Mouse (Mus musculus) midbrain, embryonic 16.5 days (tissue): Measurements from ENCODE around the gene Rnf121. TPM values are rescaled to one million over a fixed set of nuclear protein-coding genes. Genes with fewer than 3 reads are reported as not detected.
A peak's percentile ranks its signal among the peaks of the same experiment; 100 is the strongest.

Experiments used
- ATAC-seq: fragments of 200-750 bp; cut with Nextera tagmentation; 2 replicates; pipeline ENCODE4 v1.8.0; 2017; ENCODE audit warnings: moderate TSS enrichment
- H3K27ac ChIP-seq: fragments of 300-500 bp; sonication (generic); 2 replicates; pipeline ENCODE4 v1.5.1; 2014; ENCODE audit warnings: mild to moderate bottlenecking, low read length, mixed read lengths
- H3K27me3 ChIP-seq: fragments of 300-500 bp; sonication (generic); 2 replicates; pipeline ENCODE4 v1.6.1; 2014; ENCODE audit warnings: low read depth, low read length, mixed read lengths; ENCODE audit not compliant: control insufficient read depth, insufficient read depth
- H3K36me3 ChIP-seq: fragments of 300-500 bp; sonication (generic); 2 replicates; pipeline ENCODE4 v1.6.1; 2014; ENCODE audit warnings: mild to moderate bottlenecking, low read length, moderate library complexity, mixed read lengths; ENCODE audit not compliant: control insufficient read depth, insufficient read depth
- H3K4me1 ChIP-seq: fragments of 300-500 bp; sonication (generic); 2 replicates; pipeline ENCODE4 v1.6.1; 2014; ENCODE audit warnings: mild to moderate bottlenecking, low read length, mixed read lengths; ENCODE audit not compliant: control insufficient read depth, insufficient read depth
- H3K4me2 ChIP-seq: fragments of 300-500 bp; sonication (generic); 2 replicates; pipeline ENCODE4 v1.6.1; 2014; ENCODE audit warnings: mild to moderate bottlenecking, low read length, mixed read lengths
- H3K4me3 ChIP-seq: fragments of 300-500 bp; sonication (generic); 2 replicates; pipeline ENCODE4 v1.5.1; 2014; ENCODE audit warnings: low read depth, mild to moderate bottlenecking, low read length, moderate library complexity, mixed read lengths
- H3K9ac ChIP-seq: fragments of 300-500 bp; sonication (generic); 2 replicates; pipeline ENCODE4 v1.6.1; 2014; ENCODE audit warnings: low read depth, low read length, mixed read lengths
- H3K9me3 ChIP-seq: fragments of 300-500 bp; sonication (generic); replicated peaks from 2 replicates; pipeline ENCODE4 v1.6.1; 2014; ENCODE audit warnings: mild to moderate bottlenecking, low read length, mixed read lengths; ENCODE audit not compliant: control insufficient read depth, poor library complexity, severe bottlenecking
- WGBS: fragments of 180-500 bp; shearing (Covaris S2); extraction: QIAGEN DNeasy Blood & Tissue Kit; methylation state at CpG from one replicate; pipeline ENCODE4 v1.1.7; 2014; 5-methylcytosine and 5-hydroxymethylcytosine counted together
- polyA plus RNA-seq: library from polyadenylated mRNA; unstranded; fragments of >200 nt; fragmentation: Nextera tagmentation; extraction: Ambion mirVana; gene quantifications from 2 replicates; pipeline ENCODE4 v1.2.1, GENCODE M21; 2015

The Rnf121 gene
- polyA plus RNA-seq, 1 experiment from 2014 or later, result 36.1 TPM

DNA sequence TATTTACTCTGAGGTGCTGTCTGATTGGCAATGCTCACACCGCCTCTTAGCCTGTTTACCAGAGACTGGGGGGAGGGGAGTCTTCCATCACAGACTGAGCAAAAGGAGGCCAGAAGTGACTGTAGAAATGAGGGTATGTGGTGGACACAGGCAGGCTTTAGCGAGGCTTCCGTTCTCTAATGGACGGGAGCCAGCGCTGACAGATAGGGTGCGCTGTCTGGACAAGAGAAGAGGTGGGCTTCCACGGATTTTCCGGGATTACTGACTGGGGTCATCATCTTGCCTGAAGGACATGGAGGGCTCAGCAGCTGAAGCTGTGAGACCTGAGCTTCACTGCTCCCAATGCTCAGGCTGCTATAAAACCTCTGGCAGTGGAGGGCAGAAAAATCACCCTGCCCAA is 37.0 kb upstream of the Rnf121 start:
- WGBS, result 42% methylated on average over 8 of the region's 8 CpGs
- no peak for ATAC-seq
- Histone ChIP-seq H3K4me2 (no peak overlapping the region), H3K4me1 (peaks cover 3% of the 10 kb centered on the region; the same call in 1 of the 2 replicates), H3K27ac (no peak overlapping the region), H3K9me3 (no peaks in the 10 kb centered on the region), H3K9ac (no peak overlapping the region), H3K4me3 (no peak overlapping the region), H3K27me3 (no peaks in the 10 kb centered on the region), H3K36me3 (no peaks in the 10 kb centered on the region)

DNA sequence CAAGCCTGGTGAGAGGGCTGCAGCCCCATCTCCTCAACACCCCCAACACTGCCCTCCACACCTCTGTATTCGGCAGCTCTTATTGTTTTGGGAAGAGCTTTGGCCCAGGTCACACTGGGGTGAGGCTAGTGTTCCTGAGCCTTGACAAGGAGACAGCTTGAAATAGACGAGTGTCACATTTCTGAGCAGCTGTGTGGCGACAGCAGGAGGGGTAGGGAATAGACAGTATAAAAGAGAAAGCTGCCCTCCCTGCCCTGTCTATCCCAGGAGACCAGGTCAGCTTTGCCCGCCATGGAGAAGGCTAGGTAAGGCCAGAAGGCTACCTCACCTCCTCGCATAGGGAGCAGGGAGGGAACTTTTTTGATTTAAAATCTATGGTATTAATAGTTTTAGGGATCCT is 36.2 kb upstream of the Rnf121 start, which contains the start of gene Art1:
Gene Art1, plus strand, starts transcription at position 257 of the 400 bp plus-strand sequence.
- no peaks in the 10 kb centered on the region for H3K36me3 ChIP-seq
- no peak within 1 kb of the TSS for H3K4me3 ChIP-seq
- no peaks in the 10 kb centered on the region for H3K27me3 ChIP-seq
- WGBS, result 37% methylated on average over 5 of the region's 5 CpGs
- H3K4me1 ChIP-seq, result peaks cover 3% of the 10 kb centered on the region; the same call in 1 of the 2 replicates
- H3K27ac ChIP-seq, result no peak within 1 kb of the TSS
- H3K4me2 ChIP-seq, result no peak within 1 kb of the TSS
- H3K9me3 ChIP-seq, result no peaks in the 10 kb centered on the region
- H3K9ac ChIP-seq, result no peak within 1 kb of the TSS
- no peak for ATAC-seq

- H3K4me1 ChIP-seq, result peaks cover 3% of the 10 kb centered on the region; the same call in 1 of the 2 replicates
- no peak overlapping the region for H3K4me2 ChIP-seq
- no peaks in the 10 kb centered on the region for H3K9me3 ChIP-seq
- no peak overlapping the region for H3K4me3 ChIP-seq
- no peaks in the 10 kb centered on the region for H3K27me3 ChIP-seq
- no peak for ATAC-seq
- H3K9ac ChIP-seq, result no peak overlapping the region
- WGBS, result 63% methylated on average over 5 of the region's 5 CpGs
- H3K36me3 ChIP-seq, result no peaks in the 10 kb centered on the region
- no peak overlapping the region for H3K27ac ChIP-seq
Measured at GRCm38 (mm10) chr7:102100868-102101267, 35.6 kb upstream of the Rnf121 start.

DNA sequence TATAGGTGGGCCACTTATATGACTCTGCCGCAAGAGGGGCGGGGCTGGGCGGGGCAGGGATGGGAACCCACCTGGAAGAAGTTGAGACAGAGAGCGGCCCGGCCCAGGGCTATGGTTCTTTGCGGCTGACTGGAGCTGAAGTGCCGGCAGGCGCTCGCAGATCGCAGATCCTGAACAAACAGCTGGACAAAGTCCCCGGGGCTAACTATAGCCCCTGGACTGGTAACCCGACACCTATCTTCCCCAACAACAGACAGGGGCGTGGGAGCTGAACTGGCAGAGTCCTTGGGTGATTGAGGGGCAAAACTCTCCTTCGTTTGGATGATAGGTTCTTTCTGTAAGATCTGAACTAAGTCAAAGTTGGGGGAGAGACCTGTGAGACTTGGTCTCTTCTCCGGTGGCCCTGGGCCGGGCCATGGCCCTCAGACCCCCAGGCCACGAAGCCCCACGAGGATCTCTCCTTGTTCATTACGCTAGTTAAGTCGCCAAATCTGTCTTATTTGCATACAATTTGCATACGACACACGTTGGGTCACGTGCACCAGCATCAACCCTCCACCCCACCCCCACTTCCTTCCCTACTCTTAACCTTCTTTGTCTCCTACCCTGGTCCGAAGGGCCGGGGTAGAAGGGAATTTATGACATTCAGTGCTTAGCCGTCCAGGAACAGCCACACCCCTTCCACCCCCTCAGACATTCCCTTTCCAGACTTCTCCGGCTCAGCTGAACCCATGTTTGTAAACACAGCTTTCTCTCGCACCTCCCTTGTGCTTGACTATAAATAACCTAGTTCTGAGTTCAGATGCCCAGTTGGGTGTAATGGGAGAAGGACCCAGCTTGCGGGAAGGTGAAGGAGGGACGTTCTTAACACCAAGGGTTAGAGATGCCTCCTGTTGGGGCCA is 34.7 kb upstream of the Rnf121 start:
- Histone ChIP-seq H3K9ac (no peak overlapping the region), H3K27me3 (no peaks in the 10 kb centered on the region), H3K4me2 (peak overlapping the region; percentile 38), H3K36me3 (no peaks in the 10 kb centered on the region), H3K27ac (no peak overlapping the region), H3K4me1 (peaks cover 3% of the 10 kb centered on the region; the same call in 1 of the 2 replicates), H3K4me3 (no peak overlapping the region; the same call in 1 of the 2 replicates), H3K9me3 (no peaks in the 10 kb centered on the region)
- 0 out of 2 replicates have a peak, but pooled peaks have one; percentile 9 for ATAC-seq
- 5% methylated on average over 30 of the region's 30 CpGs for WGBS

GRCm38 (mm10) chr7:102087336-102087735 is 22.1 kb upstream of the Rnf121 start:
- H3K9me3 ChIP-seq, result no peaks in the 10 kb centered on the region
- H3K4me2 ChIP-seq, result no peak overlapping the region
- 93% methylated on average over 4 of the region's 4 CpGs for WGBS
- ATAC-seq, result no peak
- H3K4me1 ChIP-seq, result no peaks in the 10 kb centered on the region
- no peak overlapping the region for H3K4me3 ChIP-seq
- no peak overlapping the region for H3K9ac ChIP-seq
- no peaks in the 10 kb centered on the region for H3K27me3 ChIP-seq
- H3K27ac ChIP-seq, result no peak overlapping the region
- H3K36me3 ChIP-seq, result peaks cover 8% of the 10 kb centered on the region

- 92% methylated on average over 26 of the region's 26 CpGs for WGBS
- H3K36me3 ChIP-seq, result peaks cover 20% of the 10 kb centered on the region
- H3K4me2 ChIP-seq, result no peak overlapping the region
- no peaks in the 10 kb centered on the region for H3K9me3 ChIP-seq
- no peaks in the 10 kb centered on the region for H3K4me1 ChIP-seq
- H3K27me3 ChIP-seq, result no peaks in the 10 kb centered on the region
- ATAC-seq, result no peak
- H3K4me3 ChIP-seq, result no peak overlapping the region
- H3K9ac ChIP-seq, result no peak overlapping the region
- H3K27ac ChIP-seq, result no peak overlapping the region
Measured at GRCm38 (mm10) chr7:102084041-102084696, 18.9 kb upstream of the Rnf121 start.

DNA sequence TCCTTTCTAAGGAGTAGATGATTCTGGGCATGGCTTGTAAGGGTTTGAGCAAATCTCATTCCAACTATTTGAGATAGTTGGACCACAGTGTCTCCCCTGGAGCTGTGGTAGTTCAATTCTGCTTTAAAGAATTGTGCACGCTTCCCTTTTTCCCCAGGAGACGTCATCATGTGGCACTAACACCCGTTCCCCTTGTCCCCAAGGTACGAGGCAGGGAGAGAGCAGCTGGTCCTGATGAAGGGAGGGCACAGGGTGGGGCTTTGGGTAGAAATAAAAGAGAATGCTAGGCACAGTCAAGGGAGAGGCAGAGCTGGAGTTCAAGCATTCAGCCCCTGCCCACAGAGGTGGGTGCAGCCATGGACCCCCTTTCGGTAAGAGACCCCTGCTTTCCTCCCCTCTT is 17.5 kb upstream of the Rnf121 start, which contains the start of gene Trpc2:
Gene Trpc2, plus strand, starts transcription at position 301 of the 400 bp plus-strand sequence.
- Histone ChIP-seq H3K27me3 (no peaks in the 10 kb centered on the region), H3K4me3 (no peak within 1 kb of the TSS), H3K9me3 (no peaks in the 10 kb centered on the region), H3K27ac (no peak within 1 kb of the TSS), H3K36me3 (peaks cover 26% of the 10 kb centered on the region), H3K4me1 (no peaks in the 10 kb centered on the region), H3K9ac (no peak within 1 kb of the TSS), H3K4me2 (no peak within 1 kb of the TSS)
- WGBS, result 76% methylated on average over 5 of the region's 5 CpGs
- ATAC-seq, result no peak

DNA sequence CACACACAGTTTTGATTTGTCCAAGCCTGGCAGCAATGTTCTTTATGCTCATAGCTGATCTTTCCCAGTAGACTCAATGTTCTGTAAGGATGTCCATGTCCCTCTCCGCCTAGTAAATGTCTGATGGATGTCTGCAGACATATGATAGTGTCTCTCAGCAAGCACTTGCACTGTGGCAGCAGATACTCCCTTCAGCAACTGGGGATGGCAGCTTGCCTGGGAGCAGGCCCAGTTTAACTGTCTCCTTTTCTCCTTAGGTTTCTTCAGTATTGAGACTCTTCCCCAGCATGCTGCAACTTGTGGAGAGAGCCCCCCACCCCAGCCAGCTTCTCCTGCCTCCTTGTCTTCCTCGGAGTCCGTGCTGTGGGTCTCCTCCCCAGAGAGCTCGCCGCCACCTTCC is 16.5 kb upstream of the Rnf121 start:
- H3K9me3 ChIP-seq, result no peaks in the 10 kb centered on the region
- no peaks in the 10 kb centered on the region for H3K4me1 ChIP-seq
- 96% methylated on average over 5 of the region's 5 CpGs for WGBS
- ATAC-seq, result no peak
- H3K27ac ChIP-seq, result no peak overlapping the region
- no peak overlapping the region for H3K9ac ChIP-seq
- H3K4me3 ChIP-seq, result no peak overlapping the region
- H3K27me3 ChIP-seq, result no peaks in the 10 kb centered on the region
- H3K4me2 ChIP-seq, result no peak overlapping the region
- peaks cover 35% of the 10 kb centered on the region for H3K36me3 ChIP-seq

- Histone ChIP-seq H3K27me3 (no peaks in the 10 kb centered on the region), H3K9ac (no peak overlapping the region), H3K4me3 (no peak overlapping the region), H3K4me1 (no peaks in the 10 kb centered on the region), H3K36me3 (peaks cover 40% of the 10 kb centered on the region), H3K9me3 (no peaks in the 10 kb centered on the region), H3K4me2 (no peak overlapping the region), H3K27ac (no peak overlapping the region)
- no peak for ATAC-seq
- WGBS, result 95% methylated on average over 8 of the region's 8 CpGs
Measured at GRCm38 (mm10) chr7:102080311-102080710, 15.0 kb upstream of the Rnf121 start.
